Mouse (Mus musculus): Measurements from ENCODE around the gene Psmb3. TPM values are rescaled to one million over a fixed set of nuclear protein-coding genes. Genes with fewer than 3 reads are reported as not detected.
A peak's percentile ranks its signal among the peaks of the same experiment; 100 is the strongest.

The Psmb3 gene
- polyA plus RNA-seq, 1 experiment, result 44.4 TPM

DNA sequence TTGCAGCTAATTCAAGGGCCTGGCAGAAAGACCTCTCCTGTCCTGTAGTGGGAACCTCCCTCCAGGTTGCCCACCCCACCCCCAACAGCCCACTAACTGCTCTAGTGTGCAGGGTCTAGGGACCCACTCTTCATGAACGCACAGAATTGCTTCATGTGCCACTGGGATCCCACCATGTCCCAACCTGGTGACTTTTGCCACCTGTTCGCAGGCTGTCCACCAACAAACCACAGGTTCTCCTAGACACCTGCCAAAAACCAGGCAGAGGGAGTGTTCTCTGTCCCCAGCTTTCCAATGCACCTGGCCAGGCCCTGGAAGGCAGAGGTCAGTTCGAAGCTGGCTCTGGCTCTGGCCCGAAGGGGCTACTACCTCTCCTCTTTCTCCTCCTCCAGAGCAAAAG is 8.8 kb upstream of the Psmb3 start:
- TF ChIP-seq FLI1 (IDR thresholded peaks at IDR 0.05; ENCODE audit: low read length), result no peak
- TF ChIP-seq GATA1 (IDR thresholded peaks at IDR 0.05; ENCODE audit: borderline replicate concordance, low read length), result no peak
- H3K36me3 ChIP-seq (replicated peaks; ENCODE audit: low read length), result peaks cover 45% of the 10 kb centered on the region
- no peaks in the 10 kb centered on the region for H3K9me3 ChIP-seq
- no peaks in the 10 kb centered on the region for H3K27me3 ChIP-seq (replicated peaks)
- peaks cover 30% of the 10 kb centered on the region for H3K4me1 ChIP-seq
- H3K4me3 ChIP-seq (replicated peaks), result no peak overlapping the region

DNA sequence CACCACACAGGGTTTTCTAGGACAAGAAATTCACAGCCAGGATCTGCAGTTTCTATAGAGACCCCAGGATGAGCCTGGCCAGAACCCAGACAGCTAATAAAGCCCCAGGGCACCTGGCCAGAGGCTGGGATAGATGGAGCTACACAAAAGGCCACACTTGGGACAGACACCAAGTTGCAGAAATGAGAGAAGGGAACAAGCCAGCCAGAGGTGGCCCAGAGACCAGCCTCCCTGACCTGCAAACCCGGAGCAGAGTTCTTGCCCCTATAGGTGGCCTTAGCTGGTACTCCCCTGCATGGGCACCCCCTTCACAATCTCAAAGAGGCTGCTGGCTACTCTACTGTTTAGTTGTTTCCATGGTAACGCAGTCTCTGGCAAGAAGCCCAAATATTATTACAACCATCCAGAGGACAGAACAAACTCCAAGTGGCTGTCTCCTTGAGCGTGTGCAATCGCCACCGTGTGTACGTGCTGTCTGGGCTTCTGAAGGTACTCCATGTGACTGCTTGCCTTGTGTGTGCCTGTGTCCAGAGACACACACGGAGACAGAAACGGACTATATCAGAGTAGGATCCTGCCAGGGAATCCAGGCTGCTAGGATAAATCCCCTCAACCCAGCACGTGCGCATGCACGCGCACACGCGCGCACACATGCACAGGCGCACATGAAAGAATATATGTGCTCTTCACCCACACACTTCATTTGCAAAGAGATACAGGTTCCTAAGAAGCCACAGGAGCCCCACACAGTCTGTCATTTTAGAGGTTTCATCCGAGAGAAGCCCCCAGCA is 8.1 kb upstream of the Psmb3 start:
- Histone ChIP-seq H3K36me3 (replicated peaks; ENCODE audit: low read length) (peaks cover 41% of the 10 kb centered on the region), H3K4me3 (replicated peaks) (no peak overlapping the region), H3K27me3 (replicated peaks) (no peaks in the 10 kb centered on the region), H3K4me1 (peaks cover 32% of the 10 kb centered on the region), H3K9me3 (no peaks in the 10 kb centered on the region)
- TF ChIP-seq FLI1 (IDR thresholded peaks at IDR 0.05; ENCODE audit: low read length) (no peak), GATA1 (IDR thresholded peaks at IDR 0.05; ENCODE audit: borderline replicate concordance, low read length) (no peak)

GRCm38 (mm10) chr11:97695712-97696401 is 7.3 kb upstream of the Psmb3 start:
- peaks cover 34% of the 10 kb centered on the region for H3K36me3 ChIP-seq (replicated peaks; ENCODE audit: low read length)
- H3K9me3 ChIP-seq, result no peaks in the 10 kb centered on the region
- peaks cover 39% of the 10 kb centered on the region for H3K4me1 ChIP-seq
- H3K27me3 ChIP-seq (replicated peaks), result peaks cover under 1% of the 10 kb centered on the region
- H3K4me3 ChIP-seq (replicated peaks), result no peak overlapping the region
- TF ChIP-seq FLI1 (IDR thresholded peaks at IDR 0.05; ENCODE audit: low read length) (no peak), GATA1 (IDR thresholded peaks at IDR 0.05; ENCODE audit: borderline replicate concordance, low read length) (no peak)

- peaks cover 3% of the 10 kb centered on the region for H3K27me3 ChIP-seq (replicated peaks)
- TF ChIP-seq GATA1 (IDR thresholded peaks at IDR 0.05; ENCODE audit: borderline replicate concordance, low read length) (no peak), FLI1 (IDR thresholded peaks at IDR 0.05; ENCODE audit: low read length) (no peak)
- no peak overlapping the region for H3K4me3 ChIP-seq (replicated peaks)
- peaks cover 47% of the 10 kb centered on the region for H3K4me1 ChIP-seq
- peaks cover 26% of the 10 kb centered on the region for H3K36me3 ChIP-seq (replicated peaks; ENCODE audit: low read length)
- H3K9me3 ChIP-seq, result no peaks in the 10 kb centered on the region
Measured at GRCm38 (mm10) chr11:97696669-97697068, 6.5 kb upstream of the Psmb3 start.

- Histone ChIP-seq H3K4me3 (replicated peaks) (no peak overlapping the region), H3K36me3 (replicated peaks; ENCODE audit: low read length) (peaks cover 19% of the 10 kb centered on the region), H3K9me3 (no peaks in the 10 kb centered on the region), H3K27me3 (replicated peaks) (peaks cover 3% of the 10 kb centered on the region), H3K4me1 (peaks cover 54% of the 10 kb centered on the region)
- TF ChIP-seq FLI1 (IDR thresholded peaks at IDR 0.05; ENCODE audit: low read length) (no peak), GATA1 (IDR thresholded peaks at IDR 0.05; ENCODE audit: borderline replicate concordance, low read length) (no peak)
Measured at GRCm38 (mm10) chr11:97697199-97697890, 5.9 kb upstream of the Psmb3 start.

DNA sequence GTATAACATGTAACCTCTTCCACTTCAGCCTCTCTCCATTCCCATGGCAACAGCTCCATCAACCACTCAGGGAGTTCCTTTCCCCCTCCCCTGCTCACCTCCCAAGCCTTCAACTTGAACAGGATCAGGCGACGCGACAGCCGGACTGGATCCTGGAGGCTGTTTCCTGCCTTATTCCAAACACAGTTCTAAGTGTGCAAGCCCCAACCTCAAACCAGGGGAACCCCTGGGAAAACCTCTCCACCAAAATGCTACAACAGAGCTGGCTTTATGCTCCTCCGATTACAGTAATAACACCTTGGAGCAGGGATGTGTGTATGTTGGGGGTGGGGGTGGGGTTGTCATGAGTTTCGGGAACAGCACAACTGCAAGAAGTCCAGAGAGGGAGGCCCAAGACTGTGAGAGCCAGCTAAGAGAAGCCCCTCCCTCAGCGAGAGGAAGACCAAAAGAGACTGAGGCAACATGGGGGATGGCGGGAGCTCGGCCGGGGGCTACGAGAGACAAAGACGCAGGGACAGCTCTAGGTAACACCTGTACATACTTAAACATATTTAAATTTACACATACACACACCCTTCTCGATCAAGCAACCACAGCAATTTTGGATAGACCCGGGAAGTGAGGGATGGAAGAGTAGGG is 5.2 kb upstream of the Psmb3 start:
- H3K9me3 ChIP-seq, result no peaks in the 10 kb centered on the region
- TF ChIP-seq GATA1 (IDR thresholded peaks at IDR 0.05; ENCODE audit: borderline replicate concordance, low read length) (no peak), FLI1 (IDR thresholded peaks at IDR 0.05; ENCODE audit: low read length) (no peak)
- peaks cover 3% of the 10 kb centered on the region for H3K27me3 ChIP-seq (replicated peaks)
- H3K36me3 ChIP-seq (replicated peaks; ENCODE audit: low read length), result peaks cover 12% of the 10 kb centered on the region
- H3K4me3 ChIP-seq (replicated peaks), result peak overlapping the region; percentile 100
- peaks cover 58% of the 10 kb centered on the region for H3K4me1 ChIP-seq

DNA sequence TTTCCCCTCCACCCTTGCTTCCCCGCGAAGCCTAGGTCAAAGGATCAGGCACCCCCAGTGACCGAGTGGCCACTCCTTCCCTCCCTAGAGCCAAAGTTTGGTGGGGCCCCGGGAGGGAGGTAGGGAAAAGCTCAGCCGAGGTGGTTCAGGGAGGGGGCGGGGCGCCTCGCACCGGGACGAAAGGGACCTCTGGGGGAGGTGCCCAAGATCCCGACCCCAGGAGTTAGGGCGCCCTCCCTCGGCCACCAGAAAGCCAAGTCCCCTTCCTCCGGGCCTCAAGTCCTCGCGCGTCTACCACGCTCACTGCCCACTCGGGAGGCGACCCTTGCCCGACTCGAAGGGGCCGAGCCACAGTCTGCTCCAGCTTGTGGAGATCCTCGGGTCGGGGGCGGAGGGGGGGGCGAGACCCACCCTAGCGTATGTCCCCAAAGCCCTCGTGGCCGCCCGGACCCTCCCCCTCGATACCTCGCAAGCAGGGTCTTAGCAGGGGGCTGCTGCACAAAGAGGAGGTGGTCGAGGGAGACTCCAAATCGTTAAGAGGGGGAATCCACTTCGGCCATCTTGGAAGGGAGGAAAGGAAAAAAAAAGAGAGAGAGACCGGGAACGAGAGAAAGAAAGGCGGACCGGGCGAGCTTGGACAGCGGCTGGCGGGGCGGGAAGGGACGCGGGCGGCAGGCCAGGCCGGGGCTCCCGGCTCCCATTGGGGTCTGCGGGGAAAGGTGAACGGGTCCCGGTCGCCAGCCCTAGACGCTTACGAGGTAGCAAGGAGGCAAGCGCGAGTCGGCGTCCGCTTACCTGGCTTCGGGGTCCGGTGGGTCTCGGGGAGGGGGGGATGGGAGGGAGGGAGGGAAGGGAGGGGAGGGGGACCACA is 4.2 kb upstream of the Psmb3 start:
- H3K4me3 ChIP-seq (replicated peaks), result peak overlapping the region; percentile 100
- peaks cover 3% of the 10 kb centered on the region for H3K27me3 ChIP-seq (replicated peaks)
- H3K4me1 ChIP-seq, result peaks cover 62% of the 10 kb centered on the region
- TF ChIP-seq GATA1 (IDR thresholded peaks at IDR 0.05; ENCODE audit: borderline replicate concordance, low read length) (no peak), FLI1 (IDR thresholded peaks at IDR 0.05; ENCODE audit: low read length) (no peak)
- H3K36me3 ChIP-seq (replicated peaks; ENCODE audit: low read length), result peaks cover 4% of the 10 kb centered on the region
- H3K9me3 ChIP-seq, result no peaks in the 10 kb centered on the region

DNA sequence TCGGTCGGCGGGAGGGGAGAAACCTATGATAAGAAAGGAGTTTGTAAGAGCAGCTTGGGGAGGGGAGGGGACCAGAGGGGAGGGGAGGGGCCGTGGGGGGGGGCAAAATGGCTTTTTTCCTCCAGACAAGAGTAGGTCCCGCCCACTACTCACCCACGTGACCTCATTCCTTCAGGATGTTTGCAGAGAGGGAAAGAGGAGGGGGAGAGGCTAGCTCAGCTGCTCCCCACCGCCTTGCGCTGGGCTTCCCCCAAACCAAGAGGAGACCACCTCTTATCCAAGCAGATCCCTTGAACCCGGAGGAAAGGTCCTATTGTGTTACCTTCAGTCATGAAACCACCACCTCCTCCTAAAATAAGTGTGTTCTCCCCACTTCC is 3.6 kb upstream of the Psmb3 start:
- peak overlapping the region; percentile 100 for H3K4me3 ChIP-seq (replicated peaks)
- H3K4me1 ChIP-seq, result peaks cover 68% of the 10 kb centered on the region
- peaks cover 3% of the 10 kb centered on the region for H3K27me3 ChIP-seq (replicated peaks)
- no peaks in the 10 kb centered on the region for H3K9me3 ChIP-seq
- TF ChIP-seq FLI1 (IDR thresholded peaks at IDR 0.05; ENCODE audit: low read length), result no peak
- no peak for TF ChIP-seq GATA1 (IDR thresholded peaks at IDR 0.05; ENCODE audit: borderline replicate concordance, low read length)
- peaks cover 8% of the 10 kb centered on the region for H3K36me3 ChIP-seq (replicated peaks; ENCODE audit: low read length)

All from megakaryocyte, embryonic 14.5 days (primary cell).